Mouse (Mus musculus) hindbrain, postnatal 0 days (tissue): ENCODE data around the gene Aicda. TPM values are rescaled to one million over a fixed set of nuclear protein-coding genes. Genes with fewer than 3 reads are reported as not detected.
"Not testable (repeated sequence)": the region's sequence is repeated elsewhere in the genome, so short reads cannot be mapped to it uniquely, and the experiment has no call there.

Source experiments
- ATAC-seq: fragments of 200-750 bp; cut with Nextera tagmentation; 2 replicates; pipeline ENCODE4 v1.8.0; 2017; ENCODE audit warnings: mild to moderate bottlenecking, moderate TSS enrichment, moderate library complexity
- DNase-seq: peaks from one replicate; pipeline ENCODE4 v3.0.0-alpha.2; 2015; ENCODE audit warnings: low spot score
- H3K27ac ChIP-seq: fragments of 300-500 bp; sonication (generic); 2 replicates; pipeline ENCODE4 v1.5.1; 2014; ENCODE audit warnings: mild to moderate bottlenecking
- H3K27me3 ChIP-seq: fragments of 300-500 bp; sonication (generic); 2 replicates; pipeline ENCODE4 v1.6.1; 2014; ENCODE audit warnings: low read length, mixed read lengths; ENCODE audit not compliant: insufficient read depth
- H3K36me3 ChIP-seq: fragments of 300-500 bp; sonication (generic); 2 replicates; pipeline ENCODE4 v1.6.1; 2014; ENCODE audit warnings: low read length, mixed read lengths; ENCODE audit not compliant: insufficient read depth
- H3K4me1 ChIP-seq: fragments of 300-500 bp; sonication (generic); 2 replicates; pipeline ENCODE4 v1.6.1; 2014; ENCODE audit warnings: antibody characterized with exemption, low read length, mixed read lengths; ENCODE audit not compliant: insufficient read depth
- H3K4me2 ChIP-seq: fragments of 300-500 bp; sonication (generic); 2 replicates; pipeline ENCODE4 v1.6.1; 2014; ENCODE audit warnings: low read depth, mild to moderate bottlenecking, low read length, moderate library complexity, mixed read lengths
- H3K4me3 ChIP-seq: fragments of 300-500 bp; sonication (generic); 2 replicates; pipeline ENCODE4 v1.5.1; 2014; ENCODE audit warnings: low read length
- H3K9ac ChIP-seq: fragments of 300-500 bp; sonication (generic); replicated peaks from 2 replicates; pipeline ENCODE4 v1.6.1; 2014; ENCODE audit warnings: mild to moderate bottlenecking, low read length, moderate library complexity, mixed read lengths
- H3K9me3 ChIP-seq: fragments of 300-500 bp; sonication (generic); 2 replicates; pipeline ENCODE4 v1.6.1; 2016; ENCODE audit warnings: low read length, mixed read lengths
- CTCF ChIP-seq: IDR thresholded peaks from 2 replicates; pipeline ENCODE4 v1.5.1; 2016; ENCODE audit warnings: antibody characterized with exemption, control low read depth, low read depth
- whole genome bisulfite sequencing: fragments of 180-500 bp; shearing (Covaris S2); extraction: QIAGEN DNeasy Blood & Tissue Kit; methylation state at CpG from one replicate; pipeline ENCODE4 v1.1.7; 2014; 5-methylcytosine and 5-hydroxymethylcytosine counted together
- polyA plus RNA-seq: library from polyadenylated mRNA; unstranded; fragments of >200 nt; fragmentation: Nextera tagmentation; extraction: Ambion mirVana; gene quantifications from 2 replicates; pipeline ENCODE4 v1.2.1, GENCODE M21; 2015
- total RNA-seq: library from RNA; depleted of rRNA; stranded (reverse); fragments of >200 nt; gene quantifications from 2 replicates; pipeline ENCODE4 v1.2.3, GENCODE M21; 2014

Aicda gene
- total and polyA plus RNA-seq, 2 experiments from 2014 or later, result 0.38 to 1.9 TPM

DNA sequence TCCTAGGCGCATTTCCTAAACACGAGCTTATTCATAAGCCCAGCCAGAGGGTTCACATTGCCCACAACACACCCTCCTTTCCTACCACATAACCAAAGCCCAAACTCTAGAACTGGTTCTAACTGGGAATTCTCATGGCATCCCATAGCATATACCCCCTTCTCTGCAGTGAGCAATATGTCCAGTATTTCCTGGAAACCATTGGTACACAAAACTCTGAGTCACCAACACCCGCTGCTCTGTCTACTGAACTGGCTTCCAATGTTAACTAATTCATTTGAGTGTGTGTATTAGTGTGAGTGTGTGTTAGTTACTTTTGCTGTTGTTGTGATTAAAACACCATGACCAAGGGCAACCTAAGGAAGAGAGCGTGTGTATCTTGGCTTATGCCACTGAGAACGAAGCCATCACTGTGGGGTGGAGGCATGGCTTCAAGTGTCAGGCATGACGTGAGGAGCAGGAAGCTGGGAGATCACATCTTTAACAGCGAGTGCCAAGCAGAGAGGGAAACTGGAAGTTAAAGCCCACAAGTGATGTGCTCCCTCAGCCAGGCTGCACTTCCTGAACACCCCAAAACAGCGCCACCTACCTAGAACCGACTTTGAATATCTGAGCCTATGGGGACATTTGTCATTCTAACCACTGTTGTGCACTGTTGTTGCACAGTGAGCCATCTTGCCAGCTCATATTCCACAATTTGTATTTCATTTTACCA is 11.6 kb downstream of the Aicda start:
- Histone ChIP-seq H3K4me3 (no peak overlapping the region), H3K27ac (no peak overlapping the region), H3K9ac (no peak overlapping the region), H3K27me3 (no peaks in the 10 kb centered on the region), H3K9me3 (no peaks in the 10 kb centered on the region), H3K4me2 (no peak overlapping the region), H3K36me3 (no peaks in the 10 kb centered on the region), H3K4me1 (no peaks in the 10 kb centered on the region)
- no peak for TF ChIP-seq CTCF
- DNase-seq, result no peak
- WGBS, result 91% methylated on average over 9 of the region's 9 CpGs
- no peak for ATAC-seq

DNA sequence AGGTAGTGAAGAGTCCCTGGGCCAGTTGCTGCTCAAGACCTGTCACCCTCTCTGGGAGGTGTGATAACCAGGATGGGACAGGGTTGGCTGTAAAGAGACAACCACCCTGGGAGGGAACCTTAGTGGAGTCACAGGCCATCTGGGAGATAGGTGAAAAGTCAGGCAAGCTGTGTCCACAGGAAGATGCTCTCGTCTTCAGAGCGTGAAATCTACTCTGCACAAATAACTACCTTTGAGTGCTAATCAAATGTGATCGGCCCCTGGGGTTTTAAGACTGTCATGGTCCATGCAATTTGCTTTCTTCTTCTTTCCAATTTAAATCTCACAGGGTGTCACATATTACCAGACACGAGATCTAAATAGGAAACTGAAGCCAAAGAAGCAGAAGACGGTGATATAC is 15.5 kb downstream of the Aicda start:
- peak; percentile 36; the same call in 1 of the 2 replicates for ATAC-seq
- Histone ChIP-seq H3K27ac (no peak overlapping the region), H3K4me3 (no peak overlapping the region), H3K36me3 (no peaks in the 10 kb centered on the region), H3K9ac (no peak overlapping the region), H3K4me2 (no peak overlapping the region), H3K27me3 (no peaks in the 10 kb centered on the region), H3K9me3 (no peaks in the 10 kb centered on the region), H3K4me1 (no peaks in the 10 kb centered on the region)
- TF ChIP-seq CTCF, result no peak
- WGBS, result 43% methylated on average over 5 of the region's 5 CpGs
- peak; percentile 26 for DNase-seq

DNA sequence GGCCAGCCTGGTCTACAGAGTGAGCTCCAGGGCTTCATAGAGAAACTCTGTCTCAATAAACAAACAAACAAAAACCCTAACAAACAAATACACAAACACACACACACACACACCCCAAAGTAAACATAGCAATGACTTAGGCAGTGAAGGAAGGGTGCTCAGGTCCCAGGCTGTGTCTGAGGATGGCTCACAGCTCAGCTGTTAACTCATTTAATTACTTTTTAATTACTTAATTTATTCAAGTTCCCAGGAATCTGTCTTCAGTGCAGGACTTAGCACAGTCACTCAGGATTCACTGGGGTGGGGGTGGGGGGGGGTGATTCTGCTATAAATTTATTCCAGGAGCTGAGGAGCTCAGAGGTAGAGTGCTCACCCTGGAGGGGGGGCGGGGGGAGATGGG is 16.2 kb downstream of the Aicda start:
- H3K27ac ChIP-seq, result no peak overlapping the region
- H3K9ac ChIP-seq, result no peak overlapping the region
- H3K9me3 ChIP-seq, result no peaks in the 10 kb centered on the region
- TF ChIP-seq CTCF, result no peak
- no peak overlapping the region for H3K4me3 ChIP-seq
- H3K4me1 ChIP-seq, result no peaks in the 10 kb centered on the region
- ATAC-seq, result 0 out of 2 replicates have a peak, but pooled peaks have one; percentile 28
- no peaks in the 10 kb centered on the region for H3K27me3 ChIP-seq
- WGBS, result 78% methylated on average over 1 of the region's 1 CpGs
- H3K36me3 ChIP-seq, result no peaks in the 10 kb centered on the region
- no peak overlapping the region for H3K4me2 ChIP-seq
- no peak for DNase-seq

DNA sequence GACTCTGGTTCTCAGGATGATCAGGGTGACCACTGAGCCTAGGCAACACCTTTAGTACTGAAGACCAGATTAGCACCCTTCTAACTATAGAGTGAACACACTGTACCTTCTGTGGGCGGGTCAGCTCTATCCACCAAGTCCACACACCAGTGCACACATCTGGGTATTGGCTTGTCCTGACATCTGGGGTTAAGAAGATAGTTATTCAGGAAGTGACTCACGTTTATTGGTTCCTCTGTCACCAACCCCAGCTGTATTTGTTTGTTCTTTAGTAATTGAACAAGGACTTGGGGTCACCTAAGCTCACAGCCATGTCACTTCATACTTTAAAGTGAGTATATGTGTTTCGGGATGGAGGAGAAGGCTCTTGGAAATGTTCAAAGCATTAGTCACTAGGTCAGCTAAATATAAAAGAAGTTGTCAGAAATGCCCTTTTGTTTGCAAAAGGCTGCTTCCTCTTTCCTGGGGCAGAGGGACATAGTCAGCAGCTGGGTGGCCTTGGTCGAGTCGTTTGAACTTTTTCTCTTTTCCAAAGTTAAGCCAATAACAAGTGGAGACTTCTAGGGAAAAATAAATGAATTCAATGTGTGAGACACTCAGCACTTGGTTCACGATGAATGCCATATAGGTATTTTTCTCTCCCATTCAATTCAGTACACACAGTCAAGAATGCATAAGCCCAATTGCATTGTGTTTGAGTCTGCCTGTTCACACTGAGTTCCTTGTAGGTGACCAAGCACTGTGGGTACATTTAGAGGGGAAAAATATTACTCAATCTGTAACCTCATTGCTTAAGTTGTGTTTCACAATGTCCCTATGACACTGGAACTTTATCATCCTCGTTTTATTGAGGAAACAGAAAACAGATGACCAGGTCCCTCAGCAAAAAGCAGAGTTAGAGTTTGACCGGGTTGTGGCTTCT is 17.4 kb downstream of the Aicda start:
- DNase-seq (no peak), ATAC-seq (no peak)
- Histone ChIP-seq H3K9me3 (no peaks in the 10 kb centered on the region), H3K27ac (no peak overlapping the region), H3K4me2 (no peak overlapping the region), H3K4me1 (no peaks in the 10 kb centered on the region), H3K4me3 (no peak overlapping the region), H3K36me3 (no peaks in the 10 kb centered on the region), H3K9ac (no peak overlapping the region), H3K27me3 (no peaks in the 10 kb centered on the region)
- TF ChIP-seq CTCF, result no peak
- WGBS, result 73% methylated on average over 8 of the region's 8 CpGs

DNA sequence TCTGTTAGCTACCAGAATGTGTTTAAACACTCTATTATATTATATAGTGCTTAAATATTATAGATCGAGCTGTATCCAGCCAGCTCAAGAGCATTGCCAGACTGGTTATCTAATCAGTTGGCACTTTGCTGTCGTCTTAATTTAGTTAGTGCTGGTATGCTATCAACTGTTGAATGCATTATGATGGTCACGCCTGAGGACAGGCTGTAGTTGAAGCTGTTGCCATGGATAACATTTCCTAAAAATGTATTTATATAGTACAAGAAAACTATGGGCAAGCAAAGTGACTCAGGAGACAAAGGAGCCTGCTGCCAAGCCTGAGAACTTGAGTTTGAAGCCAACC is 18.0 kb downstream of the Aicda start:
- Histone ChIP-seq H3K36me3 (no peaks in the 10 kb centered on the region), H3K4me2 (no peak overlapping the region), H3K9me3 (no peaks in the 10 kb centered on the region), H3K27me3 (no peaks in the 10 kb centered on the region), H3K27ac (no peak overlapping the region), H3K4me3 (no peak overlapping the region), H3K4me1 (no peaks in the 10 kb centered on the region), H3K9ac (no peak overlapping the region)
- no peak for TF ChIP-seq CTCF
- WGBS, result 72% methylated on average over 3 of the region's 3 CpGs
- ATAC-seq, result no peak
- no peak for DNase-seq

DNA sequence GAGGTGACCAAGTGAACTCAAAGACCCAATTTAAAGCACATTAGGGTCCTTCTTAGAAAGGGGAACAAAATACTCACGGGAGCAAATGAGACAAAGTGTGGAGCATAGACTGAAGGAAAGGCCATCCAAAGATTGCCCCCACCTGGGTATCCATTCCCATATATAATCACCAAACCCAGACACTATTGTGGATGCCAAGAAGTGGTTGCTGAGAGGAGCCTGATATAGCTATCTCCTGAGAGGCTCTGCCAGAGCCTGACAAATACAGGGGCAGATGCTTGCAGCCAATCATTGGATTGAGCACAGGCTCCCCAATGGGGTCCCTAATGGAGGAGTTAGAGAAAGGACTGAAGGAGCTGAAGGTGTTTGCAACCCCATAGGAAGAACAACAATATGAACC is 21.4 kb downstream of the Aicda start:
- ATAC-seq, H3K9me3 ChIP-seq, H3K36me3 ChIP-seq, H3K4me3 ChIP-seq, H3K27me3 ChIP-seq, H3K27ac ChIP-seq, DNase-seq, H3K4me1 ChIP-seq, H3K9ac ChIP-seq, H3K4me2 ChIP-seq: not testable (repeated sequence)
- WGBS, result 88% methylated on average over 1 of the region's 1 CpGs

DNA sequence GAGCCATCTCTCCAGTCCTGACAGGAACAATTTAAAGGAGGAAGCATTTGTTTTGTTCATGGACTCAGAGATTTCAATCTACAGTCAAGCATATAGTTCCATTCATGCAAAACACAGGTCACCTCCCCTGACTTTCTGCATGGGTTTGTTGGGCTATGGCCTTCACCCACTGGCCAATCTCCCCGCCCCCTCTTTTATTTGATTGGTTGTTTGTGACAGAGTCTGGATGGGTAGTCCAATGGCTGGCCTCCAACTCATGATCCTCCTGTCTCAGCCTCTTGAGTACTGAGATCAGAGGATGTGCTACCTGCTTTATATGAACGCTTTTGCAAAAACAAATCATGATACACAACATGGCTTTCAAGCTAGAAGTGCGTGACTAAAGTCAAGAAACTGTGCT is 23.4 kb downstream of the Aicda start:
- no peak overlapping the region for H3K4me2 ChIP-seq
- no peak overlapping the region for H3K4me3 ChIP-seq
- no peaks in the 10 kb centered on the region for H3K27me3 ChIP-seq
- 98% methylated on average over 3 of the region's 3 CpGs for WGBS
- DNase-seq (no peak), ATAC-seq (no peak)
- H3K36me3 ChIP-seq, result no peaks in the 10 kb centered on the region
- H3K27ac ChIP-seq, result no peak overlapping the region
- TF ChIP-seq CTCF, result no peak
- no peaks in the 10 kb centered on the region for H3K4me1 ChIP-seq
- no peaks in the 10 kb centered on the region for H3K9me3 ChIP-seq
- no peak overlapping the region for H3K9ac ChIP-seq
